Mouse (Mus musculus): ENCODE data around the gene Hivep1.
A peak's percentile ranks its signal among the peaks of the same experiment; 100 is the strongest.

DNA sequence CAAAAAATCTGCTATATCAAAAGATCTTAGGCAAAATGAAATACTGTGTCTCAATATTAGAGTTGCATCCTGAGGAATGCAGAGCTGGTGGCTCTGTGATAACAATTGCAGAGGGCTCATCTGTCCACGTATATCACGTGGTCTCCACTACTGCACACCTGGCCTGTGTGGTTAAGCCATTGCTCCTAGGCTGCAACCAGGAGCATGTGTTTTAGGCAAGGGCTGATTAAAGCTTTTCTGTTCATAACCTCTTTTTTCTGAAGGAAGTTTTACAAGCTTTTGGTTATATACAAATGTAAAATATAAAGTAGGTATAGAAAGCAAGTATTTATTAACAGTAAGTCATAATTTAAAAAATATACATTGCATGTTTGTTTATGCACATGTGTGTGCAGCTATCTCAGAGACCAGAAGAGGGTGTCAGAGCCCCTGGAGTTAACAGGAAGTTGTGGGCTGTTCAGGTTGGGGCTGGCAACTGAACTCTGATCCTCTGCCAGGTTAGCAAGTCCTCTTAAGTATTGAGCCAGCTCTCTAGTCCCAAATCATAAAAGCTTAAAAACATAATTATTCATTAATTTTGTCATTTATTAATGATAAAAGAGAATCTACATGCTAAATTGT lies 5.0 kb downstream of the Hivep1 start:
- TF ChIP-seq CTCF (conservative IDR thresholded peaks at IDR 0.05 in 1 of 2, IDR thresholded peaks at IDR 0.05 in 1 of 2; ENCODE audit: low read depth in 2 of 2, low read length in 2 of 2) (peak in 1 of 2 experiments; percentile 22; a peak in 1 of 4 replicates), MAX (IDR thresholded peaks at IDR 0.05; ENCODE audit: low read length) (no peak), POLR2A (IDR thresholded peaks at IDR 0.05; ENCODE audit: low read depth, low read length) (no peak)

Data from CH12.LX (cell line).